Mouse (Mus musculus): ENCODE results near the gene Derl2. TPM values are rescaled to one million over a fixed set of nuclear protein-coding genes. Genes with fewer than 3 reads are reported as not detected.

The Derl2 gene
- polyA plus RNA-seq, 1 experiment from 2014 or later: 47.7 TPM

- Histone ChIP-seq H3K27ac (replicated peaks; ENCODE audit: low read depth, low read length) (no peak overlapping the region), H3K27me3 (ENCODE audit: control insufficient read depth, insufficient read depth, low read length) (no peaks in the 10 kb centered on the region), H3K4me1 (ENCODE audit: control insufficient read depth, insufficient read depth, low read length) (no peaks in the 10 kb centered on the region), H3K4me2 (ENCODE audit: low read depth, low read length) (no peak overlapping the region), H3K9ac (replicated peaks; ENCODE audit: low read length) (no peak overlapping the region), H3K4me3 (ENCODE audit: low read depth, low read length) (no peak overlapping the region), H3K9me3 (replicated peaks; ENCODE audit: control insufficient read depth, low read length) (no peaks in the 10 kb centered on the region), H3K36me3 (replicated peaks; ENCODE audit: control insufficient read depth, insufficient read depth, low read depth, low read length) (peaks cover 11% of the 10 kb centered on the region)
- DNase-seq (ENCODE audit: low spot score): no peak
- no peak for ATAC-seq (replicated peaks; ENCODE audit: insufficient number of reproducible peaks, low FRiP score, low TSS enrichment, low read depth)
- 75% methylated on average over 4 of the region's 4 CpGs for WGBS
Observed at GRCm38 (mm10) chr11:70964222-70964907, 55.3 kb downstream of the Derl2 start.

- Histone ChIP-seq H3K4me3 (ENCODE audit: low read depth, low read length) (no peak overlapping the region), H3K4me1 (ENCODE audit: control insufficient read depth, insufficient read depth, low read length) (no peaks in the 10 kb centered on the region), H3K27ac (replicated peaks; ENCODE audit: low read depth, low read length) (no peak overlapping the region), H3K36me3 (replicated peaks; ENCODE audit: control insufficient read depth, insufficient read depth, low read depth, low read length) (peaks cover 20% of the 10 kb centered on the region), H3K9ac (replicated peaks; ENCODE audit: low read length) (no peak overlapping the region), H3K9me3 (replicated peaks; ENCODE audit: control insufficient read depth, low read length) (no peaks in the 10 kb centered on the region), H3K27me3 (ENCODE audit: control insufficient read depth, insufficient read depth, low read length) (no peaks in the 10 kb centered on the region), H3K4me2 (ENCODE audit: low read depth, low read length) (no peak overlapping the region)
- ATAC-seq (replicated peaks; ENCODE audit: insufficient number of reproducible peaks, low FRiP score, low TSS enrichment, low read depth) (no peak), DNase-seq (ENCODE audit: low spot score) (no peak)
- 94% methylated on average over 5 of the region's 5 CpGs for WGBS
Observed at GRCm38 (mm10) chr11:70960786-70961554, 58.7 kb downstream of the Derl2 start.

Other genes starting within 250 kb of the Derl2 start
- gene Scimp, start 207.3 kb downstream of the Derl2 start, polyA plus RNA-seq (2014; fragmentation: Nextera tagmentation; extraction: Ambion mirVana): not detected in 2 replicates
- 36.2 and 36.6 TPM in 2 replicates for gene Rabep1, start 175.1 kb downstream of the Derl2 start, polyA plus RNA-seq (2014; fragmentation: Nextera tagmentation; extraction: Ambion mirVana)
- 187 and 193 TPM in 2 replicates for gene Nup88, start 49.9 kb downstream of the Derl2 start, polyA plus RNA-seq (2014; fragmentation: Nextera tagmentation; extraction: Ambion mirVana)
- 62.5 and 82.5 TPM in 2 replicates for gene Rpain, start 49.6 kb downstream of the Derl2 start, polyA plus RNA-seq (2014; fragmentation: Nextera tagmentation; extraction: Ambion mirVana)
- gene C1qbp, start 36.8 kb downstream of the Derl2 start, polyA plus RNA-seq (2014; fragmentation: Nextera tagmentation; extraction: Ambion mirVana): 274 TPM in 2 replicates
- gene Dhx33, start 15.4 kb downstream of the Derl2 start, polyA plus RNA-seq (2014; fragmentation: Nextera tagmentation; extraction: Ambion mirVana): 24.8 and 25.5 TPM in 2 replicates
- gene Mis12, start 230 bp downstream of the Derl2 start, polyA plus RNA-seq (2014; fragmentation: Nextera tagmentation; extraction: Ambion mirVana): 58.8 and 64.9 TPM in 2 replicates
- gene 6330403K07Rik, start 13.7 kb upstream of the Derl2 start, polyA plus RNA-seq (2014; fragmentation: Nextera tagmentation; extraction: Ambion mirVana): 82.8 and 92.3 TPM in 2 replicates
- gene Nlrp1a, start 124.9 kb upstream of the Derl2 start, polyA plus RNA-seq (2014; fragmentation: Nextera tagmentation; extraction: Ambion mirVana): not detected in 2 replicates
- not detected in 2 replicates for gene Nlrp1b, start 210.9 kb upstream of the Derl2 start, polyA plus RNA-seq (2014; fragmentation: Nextera tagmentation; extraction: Ambion mirVana)

All from embryonic facial prominence, embryonic 11.5 days (tissue).